Mouse (Mus musculus): ENCODE results near the gene Ap4m1.

- TF ChIP-seq CTCF (IDR thresholded peaks at IDR 0.05; ENCODE audit: extremely low read depth, insufficient read length, insufficient replicate concordance, low read depth, low read length) (no peak), POLR2A (IDR thresholded peaks at IDR 0.05; ENCODE audit: low read depth, low read length) (no peak)
Observed at GRCm38 (mm10) chr5:138165594-138165993, 6.2 kb upstream of the Ap4m1 start.
